Comparison of ENCODE assay signal across 28 mouse cellular contexts in genomic region chr2:151944106-151944505, GRCm38 (mm10). TPM values are rescaled to one million over a fixed set of nuclear protein-coding genes. Genes with fewer than 3 reads are reported as not detected.
DNase-seq lines count a peak whose midpoint lies in the region; ATAC-seq and TF ChIP-seq lines count a peak whose summit lies in the region.
"Had no signal": no experiment of that assay in that cellular context is flagged by ENCODE, and none has a peak within 500 bp of the region (broad histone marks: within the 10 kb centered on the region; RNA-seq: fewer than 3 reads in every experiment).

No protein-coding gene starts in this region.

- ATAC-seq in common myeloid progenitor, adult 5-6 weeks (replicated peaks; ENCODE audit: low read depth, poor library complexity, severe bottlenecking): peak; percentile 38
- ATAC-seq in midbrain, embryonic 14.5 days (ENCODE audit: low FRiP score, low TSS enrichment): no peak
- ATAC-seq: forebrain, embryonic 13.5 days; Patski had no signal

- H3K9me3 ChIP-seq in heart, embryonic 10.5 days: no peaks in the 10 kb centered on the region
- no peaks in the 10 kb centered on the region for H3K9me3 ChIP-seq in midbrain, embryonic 14.5 days (ENCODE audit: control insufficient read depth, low read length)
- H3K9me3 ChIP-seq: forebrain, embryonic 13.5 days; G1E; heart, embryonic 13.5 days; hindbrain, embryonic 12.5 days; limb, embryonic 10.5 days; midbrain, embryonic 12.5 days; neural tube, embryonic 13.5 days; stomach, embryonic 15.5 days had no signal

- H3K36me3 ChIP-seq in myocyte (ENCODE audit: control insufficient read depth, insufficient read depth): no peaks in the 10 kb centered on the region
- H3K36me3 ChIP-seq in heart, embryonic 10.5 days: no peaks in the 10 kb centered on the region
- no peaks in the 10 kb centered on the region for H3K36me3 ChIP-seq in midbrain, embryonic 14.5 days (ENCODE audit: control insufficient read depth, insufficient read depth, low read length)
- H3K36me3 ChIP-seq: G1E; heart, embryonic 13.5 days; hindbrain, embryonic 12.5 days; limb, embryonic 10.5 days; midbrain, embryonic 12.5 days; neural tube, embryonic 13.5 days; stomach, embryonic 15.5 days had no signal

- H3K9ac ChIP-seq in midbrain, embryonic 14.5 days (replicated peaks; ENCODE audit: low read length): no peak overlapping the region
- H3K9ac ChIP-seq: forebrain, embryonic 13.5 days; heart, embryonic 13.5 days; hindbrain, embryonic 12.5 days; midbrain, embryonic 12.5 days; neural tube, embryonic 13.5 days; stomach, embryonic 15.5 days had no signal

- H3K79me2 ChIP-seq in myocyte (ENCODE audit: control insufficient read depth, insufficient read depth): no peaks in the 10 kb centered on the region

- no peaks in the 10 kb centered on the region for H3K4me1 ChIP-seq in heart, embryonic 10.5 days
- H3K4me1 ChIP-seq in midbrain, embryonic 14.5 days (ENCODE audit: control insufficient read depth, insufficient read depth, low read length): no peaks in the 10 kb centered on the region
- H3K4me1 ChIP-seq: forebrain, embryonic 13.5 days; heart, embryonic 13.5 days; hindbrain, embryonic 12.5 days; midbrain, embryonic 12.5 days; neural tube, embryonic 13.5 days; stomach, embryonic 15.5 days had no signal

- no peak overlapping the region for H3K27ac ChIP-seq in heart, embryonic 10.5 days
- H3K27ac ChIP-seq in midbrain, embryonic 14.5 days (replicated peaks; ENCODE audit: low read depth, low read length): no peak overlapping the region
- H3K27ac ChIP-seq: forebrain, embryonic 13.5 days; gastrocnemius, adult 2 months; heart, embryonic 13.5 days; hindbrain, embryonic 12.5 days; kidney, postnatal 0 days; limb, embryonic 10.5 days; midbrain, embryonic 12.5 days; neural tube, embryonic 13.5 days; stomach, embryonic 15.5 days had no signal

- H3K4me2 ChIP-seq in myocyte (ENCODE audit: low read depth): no peak overlapping the region
- H3K4me2 ChIP-seq in midbrain, embryonic 14.5 days (ENCODE audit: low read length): no peak overlapping the region
- H3K4me2 ChIP-seq: forebrain, embryonic 13.5 days; heart, embryonic 13.5 days; hindbrain, embryonic 12.5 days; midbrain, embryonic 12.5 days; neural tube, embryonic 13.5 days; stomach, embryonic 15.5 days had no signal

- 45% methylated on average over 2 of the region's 2 CpGs for WGBS in heart, embryonic 10.5 days
- WGBS in midbrain, embryonic 14.5 days: 50% methylated on average over 2 of the region's 2 CpGs

- H3K4me3 ChIP-seq in myocyte: no peak overlapping the region
- H3K4me3 ChIP-seq in heart, embryonic 10.5 days: no peak overlapping the region
- H3K4me3 ChIP-seq in midbrain, embryonic 14.5 days (replicated peaks; ENCODE audit: low read depth, low read length): no peak overlapping the region
- H3K4me3 ChIP-seq: forebrain, embryonic 13.5 days; gastrocnemius, adult 2 months; heart, embryonic 13.5 days; hindbrain, embryonic 12.5 days; limb, embryonic 10.5 days; midbrain, embryonic 12.5 days; neural tube, embryonic 13.5 days; stomach, embryonic 15.5 days had no signal

- DNase-seq in CD4-positive helper T cell, adult 2 months (ENCODE audit: low read depth, low spot score): peak; percentile 40
- peak; percentile 64 for DNase-seq in thymus, postnatal 14 days
- no peak for DNase-seq in heart, embryonic 10.5 days (ENCODE audit: low spot score)
- DNase-seq in liver: no peak
- DNase-seq in midbrain, embryonic 14.5 days: no peak
- DNase-seq in heart, adult 11 months: no peak
- DNase-seq: adrenal gland, postnatal 10 days; cerebellum, adult 8-10 months; cerebellum, postnatal 36 days; gastrocnemius, adult 2 months; heart, postnatal 14 days; kidney, adult 18-20 months; right cerebral cortex, postnatal 4 days had no signal

- TF ChIP-seq POLR2A in myocyte (IDR thresholded peaks at IDR 0.05; ENCODE audit: insufficient read length, low read depth): no peak

- no peak overlapping the region for H3ac ChIP-seq in myocyte (ENCODE audit: control insufficient read depth, insufficient read length)

- peaks cover under 1% of the 10 kb centered on the region for H3K27me3 ChIP-seq in myocyte (ENCODE audit: control insufficient read depth, insufficient read depth, insufficient read length)
- H3K27me3 ChIP-seq in heart, embryonic 10.5 days (ENCODE audit: insufficient read depth, poor library complexity, severe bottlenecking): peaks cover 53% of the 10 kb centered on the region
- H3K27me3 ChIP-seq in midbrain, embryonic 14.5 days (ENCODE audit: control insufficient read depth, insufficient read depth, low read length): no peaks in the 10 kb centered on the region
- H3K27me3 ChIP-seq: forebrain, embryonic 13.5 days; midbrain, embryonic 12.5 days; neural tube, embryonic 13.5 days; Patski had no signal

TF ChIP-seq in myocyte, 11 proteins besides CTCF, POLR2A, EP300 and RAD21:
- TF ChIP-seq REST (IDR thresholded peaks at IDR 0.05; ENCODE audit: insufficient read depth, insufficient read length): no peak
- TF ChIP-seq TCF3 (IDR thresholded peaks at IDR 0.05; ENCODE audit: insufficient read length, low read depth): no peak
- no peak for TF ChIP-seq MYOD1 (IDR thresholded peaks at IDR 0.05; ENCODE audit: control insufficient read depth in 1 of 3, insufficient read length in 2 of 3, low read depth in 2 of 3)
- TF ChIP-seq TCF12 (IDR thresholded peaks at IDR 0.05; ENCODE audit: insufficient read depth, poor library complexity, severe bottlenecking): no peak
- no peak for TF ChIP-seq MYOG (IDR thresholded peaks at IDR 0.05; ENCODE audit: control insufficient read depth in 1 of 3, insufficient read depth in 1 of 3, insufficient read length in 2 of 3, low read depth in 2 of 3)
- peak; percentile 44 for TF ChIP-seq POLR2AphosphoS2 (IDR thresholded peaks at IDR 0.05; ENCODE audit: insufficient read length, low read depth)

RNA-seq across cellular contexts. Expression of gene Angpt4, which starts 33.1 kb away (rescaled TPM):
- total RNA-seq in common myeloid progenitor, adult 5-6 weeks (2017): not detected in 2 replicates
- 0.19 TPM for polyA plus RNA-seq in myocyte (2012; fragmentation: generic; extraction: Trizol)
- 0.48 and 1.1 TPM in 2 replicates for polyA plus RNA-seq in heart, embryonic 10.5 days (2016; fragmentation: Nextera tagmentation; extraction: Ambion mirVana)
- 0.17 TPM in 1 of 2 replicates, not detected in the other for polyA plus RNA-seq in midbrain, embryonic 14.5 days (2014; fragmentation: Nextera tagmentation; extraction: Ambion mirVana)
- total RNA-seq: G1E; granulocyte monocyte progenitor cell, adult 5-6 weeks; layer of hippocampus, adult 18-20 months; monocyte, adult 5-6 weeks had no signal
- polyA plus RNA-seq: forebrain, embryonic 13.5 days; G1E had no signal

RNA-seq across cellular contexts. Expression of gene Fam110a, which starts 35.9 kb away (rescaled TPM):
- total RNA-seq in common myeloid progenitor, adult 5-6 weeks (2017): 3.4 and 6.7 TPM in 2 replicates
- 21.0 TPM for polyA plus RNA-seq in myocyte (2012; fragmentation: generic; extraction: Trizol)
- polyA plus RNA-seq in heart, embryonic 10.5 days (2016; fragmentation: Nextera tagmentation; extraction: Ambion mirVana): 11.4 and 16.3 TPM in 2 replicates
- polyA plus RNA-seq in midbrain, embryonic 14.5 days (2014; fragmentation: Nextera tagmentation; extraction: Ambion mirVana): 55.8 and 67.5 TPM in 2 replicates

RNA-seq across cellular contexts. Expression of gene Slc52a3, which starts 52.2 kb away (rescaled TPM):
- total RNA-seq in common myeloid progenitor, adult 5-6 weeks (2017): 0.87 and 1.1 TPM in 2 replicates
- 0.02 TPM for polyA plus RNA-seq in myocyte (2012; fragmentation: generic; extraction: Trizol)
- 1.2 and 1.3 TPM in 2 replicates for polyA plus RNA-seq in heart, embryonic 10.5 days (2016; fragmentation: Nextera tagmentation; extraction: Ambion mirVana)
- polyA plus RNA-seq in midbrain, embryonic 14.5 days (2014; fragmentation: Nextera tagmentation; extraction: Ambion mirVana): 0.42 and 0.74 TPM in 2 replicates
- total RNA-seq: granulocyte monocyte progenitor cell, adult 5-6 weeks had no signal

Comparison
In these comparisons a context has a peak if more than half of its experiments do, and no peak if none do; other contexts are left out.
1. DNase-seq: peak in CD4-positive helper T cell, adult 2 months (single experiment) and thymus, postnatal 14 days (single experiment); none in heart, embryonic 10.5 days (single experiment), liver (single experiment), midbrain, embryonic 14.5 days (single experiment) and heart, adult 11 months (single experiment).